Mouse (Mus musculus): Measurements from ENCODE around the gene Clec4a3. TPM values are rescaled to one million over a fixed set of nuclear protein-coding genes. Genes with fewer than 3 reads are reported as not detected.

Gene Clec4a3
- 1.9 and 3.7 TPM in 2 replicates for polyA plus RNA-seq (2014; fragmentation: Nextera tagmentation; extraction: Ambion mirVana)

- Histone ChIP-seq H3K36me3 (ENCODE audit: control insufficient read depth, insufficient read depth, low read length) (no peaks in the 10 kb centered on the region), H3K4me2 (ENCODE audit: low read length) (no peak within 1 kb of the TSS), H3K9ac (ENCODE audit: low read length) (no peak within 1 kb of the TSS), H3K27ac (ENCODE audit: low read depth) (no peak within 1 kb of the TSS), H3K4me3 (ENCODE audit: low read depth, low read length) (no peak within 1 kb of the TSS), H3K4me1 (replicated peaks; ENCODE audit: control insufficient read depth, insufficient read depth, low read length) (no peaks in the 10 kb centered on the region), H3K27me3 (replicated peaks; ENCODE audit: control insufficient read depth, insufficient read depth, low read length) (no peaks in the 10 kb centered on the region), H3K9me3 (ENCODE audit: control insufficient read depth, low read length) (no peaks in the 10 kb centered on the region)
- DNase-seq (ENCODE audit: low spot score), result no peak
- no peak for ATAC-seq (replicated peaks; ENCODE audit: low FRiP score, low TSS enrichment, low read depth)
- 87% methylated on average over 8 of the region's 8 CpGs for WGBS
Observed at GRCm38 (mm10) chr6:122952401-122952800, at the start of gene Clec4a3. Gene Clec4a3, plus strand, starts transcription at chr6:122952515.

GRCm38 (mm10) chr6:122919922-122920321 lies 32.4 kb upstream of the Clec4a3 start:
- Histone ChIP-seq H3K27ac (ENCODE audit: low read depth) (no peak overlapping the region), H3K4me1 (replicated peaks; ENCODE audit: control insufficient read depth, insufficient read depth, low read length) (0 out of 2 replicates have a peak, but pooled peaks cover 3% of the 10 kb centered on the region), H3K4me3 (ENCODE audit: low read depth, low read length) (no peak overlapping the region), H3K9ac (ENCODE audit: low read length) (no peak overlapping the region), H3K4me2 (ENCODE audit: low read length) (no peak overlapping the region), H3K9me3 (ENCODE audit: control insufficient read depth, low read length) (no peaks in the 10 kb centered on the region), H3K27me3 (replicated peaks; ENCODE audit: control insufficient read depth, insufficient read depth, low read length) (no peaks in the 10 kb centered on the region), H3K36me3 (ENCODE audit: control insufficient read depth, insufficient read depth, low read length) (no peaks in the 10 kb centered on the region)
- DNase-seq (ENCODE audit: low spot score), result no peak
- ATAC-seq (replicated peaks; ENCODE audit: low FRiP score, low TSS enrichment, low read depth), result no peak
- WGBS, result 15% methylated on average over 4 of the region's 4 CpGs

- 38% methylated on average over 4 of the region's 4 CpGs for WGBS
- H3K9me3 ChIP-seq (ENCODE audit: control insufficient read depth, low read length), result no peaks in the 10 kb centered on the region
- no peaks in the 10 kb centered on the region for H3K27me3 ChIP-seq (replicated peaks; ENCODE audit: control insufficient read depth, insufficient read depth, low read length)
- H3K36me3 ChIP-seq (ENCODE audit: control insufficient read depth, insufficient read depth, low read length), result no peaks in the 10 kb centered on the region
- DNase-seq (ENCODE audit: low spot score) (no peak), ATAC-seq (replicated peaks; ENCODE audit: low FRiP score, low TSS enrichment, low read depth) (no peak)
- H3K9ac ChIP-seq (ENCODE audit: low read length), result no peak within 1 kb of the TSS
- H3K27ac ChIP-seq (ENCODE audit: low read depth), result no peak within 1 kb of the TSS
- H3K4me2 ChIP-seq (ENCODE audit: low read length), result no peak within 1 kb of the TSS
- H3K4me3 ChIP-seq (ENCODE audit: low read depth, low read length), result no peak within 1 kb of the TSS
- 0 out of 2 replicates have a peak, but pooled peaks cover 3% of the 10 kb centered on the region for H3K4me1 ChIP-seq (replicated peaks; ENCODE audit: control insufficient read depth, insufficient read depth, low read length)
Observed at GRCm38 (mm10) chr6:122921451-122921850, 30.9 kb upstream of the Clec4a3 start, which contains the start of gene Clec4a1. Gene Clec4a1, plus strand, starts transcription at chr6:122921848.

- DNase-seq (ENCODE audit: low spot score) (no peak), ATAC-seq (replicated peaks; ENCODE audit: low FRiP score, low TSS enrichment, low read depth) (no peak)
- H3K9me3 ChIP-seq (ENCODE audit: control insufficient read depth, low read length), result no peaks in the 10 kb centered on the region
- WGBS, result 84% methylated on average over 3 of the region's 3 CpGs
- no peak overlapping the region for H3K4me3 ChIP-seq (ENCODE audit: low read depth, low read length)
- H3K27me3 ChIP-seq (replicated peaks; ENCODE audit: control insufficient read depth, insufficient read depth, low read length), result no peaks in the 10 kb centered on the region
- H3K9ac ChIP-seq (ENCODE audit: low read length), result no peak overlapping the region
- no peaks in the 10 kb centered on the region for H3K36me3 ChIP-seq (ENCODE audit: control insufficient read depth, insufficient read depth, low read length)
- no peaks in the 10 kb centered on the region for H3K4me1 ChIP-seq (replicated peaks; ENCODE audit: control insufficient read depth, insufficient read depth, low read length)
- H3K4me2 ChIP-seq (ENCODE audit: low read length), result no peak overlapping the region
- H3K27ac ChIP-seq (ENCODE audit: low read depth), result no peak overlapping the region
Observed at GRCm38 (mm10) chr6:122934845-122935244, 17.5 kb upstream of the Clec4a3 start.

- no peak for ATAC-seq (replicated peaks; ENCODE audit: low FRiP score, low TSS enrichment, low read depth)
- no peak for DNase-seq (ENCODE audit: low spot score)
- WGBS, result 84% methylated on average over 5 of the region's 5 CpGs
- Histone ChIP-seq H3K4me1 (replicated peaks; ENCODE audit: control insufficient read depth, insufficient read depth, low read length) (no peaks in the 10 kb centered on the region), H3K4me3 (ENCODE audit: low read depth, low read length) (no peak overlapping the region), H3K9me3 (ENCODE audit: control insufficient read depth, low read length) (no peaks in the 10 kb centered on the region), H3K9ac (ENCODE audit: low read length) (no peak overlapping the region), H3K27ac (ENCODE audit: low read depth) (no peak overlapping the region), H3K27me3 (replicated peaks; ENCODE audit: control insufficient read depth, insufficient read depth, low read length) (no peaks in the 10 kb centered on the region), H3K36me3 (ENCODE audit: control insufficient read depth, insufficient read depth, low read length) (no peaks in the 10 kb centered on the region), H3K4me2 (ENCODE audit: low read length) (no peak overlapping the region)
Observed at GRCm38 (mm10) chr6:122939618-122940017, 12.7 kb upstream of the Clec4a3 start.

GRCm38 (mm10) chr6:122946760-122947159 lies 5.6 kb upstream of the Clec4a3 start:
- 81% methylated on average over 2 of the region's 2 CpGs for WGBS
- no peaks in the 10 kb centered on the region for H3K4me1 ChIP-seq (replicated peaks; ENCODE audit: control insufficient read depth, insufficient read depth, low read length)
- no peak overlapping the region for H3K4me2 ChIP-seq (ENCODE audit: low read length)
- H3K4me3 ChIP-seq (ENCODE audit: low read depth, low read length), result no peak overlapping the region
- ATAC-seq (replicated peaks; ENCODE audit: low FRiP score, low TSS enrichment, low read depth), result no peak
- no peak overlapping the region for H3K27ac ChIP-seq (ENCODE audit: low read depth)
- H3K9ac ChIP-seq (ENCODE audit: low read length), result no peak overlapping the region
- DNase-seq (ENCODE audit: low spot score), result no peak
- H3K27me3 ChIP-seq (replicated peaks; ENCODE audit: control insufficient read depth, insufficient read depth, low read length), result no peaks in the 10 kb centered on the region
- H3K36me3 ChIP-seq (ENCODE audit: control insufficient read depth, insufficient read depth, low read length), result no peaks in the 10 kb centered on the region
- no peaks in the 10 kb centered on the region for H3K9me3 ChIP-seq (ENCODE audit: control insufficient read depth, low read length)

- ATAC-seq (replicated peaks; ENCODE audit: low FRiP score, low TSS enrichment, low read depth) (no peak), DNase-seq (ENCODE audit: low spot score) (no peak)
- no peaks in the 10 kb centered on the region for H3K9me3 ChIP-seq (ENCODE audit: control insufficient read depth, low read length)
- H3K36me3 ChIP-seq (ENCODE audit: control insufficient read depth, insufficient read depth, low read length), result no peaks in the 10 kb centered on the region
- WGBS, result 78% methylated on average over 2 of the region's 2 CpGs
- H3K4me1 ChIP-seq (replicated peaks; ENCODE audit: control insufficient read depth, insufficient read depth, low read length), result no peaks in the 10 kb centered on the region
- H3K27ac ChIP-seq (ENCODE audit: low read depth), result no peak overlapping the region
- H3K27me3 ChIP-seq (replicated peaks; ENCODE audit: control insufficient read depth, insufficient read depth, low read length), result no peaks in the 10 kb centered on the region
- H3K4me2 ChIP-seq (ENCODE audit: low read length), result no peak overlapping the region
- no peak overlapping the region for H3K4me3 ChIP-seq (ENCODE audit: low read depth, low read length)
- no peak overlapping the region for H3K9ac ChIP-seq (ENCODE audit: low read length)
Observed at GRCm38 (mm10) chr6:122964562-122964961, 12.2 kb downstream of the Clec4a3 start.

- H3K27me3 ChIP-seq (replicated peaks; ENCODE audit: control insufficient read depth, insufficient read depth, low read length), result no peaks in the 10 kb centered on the region
- no peak for ATAC-seq (replicated peaks; ENCODE audit: low FRiP score, low TSS enrichment, low read depth)
- DNase-seq (ENCODE audit: low spot score), result no peak
- H3K9ac ChIP-seq (ENCODE audit: low read length), result no peak overlapping the region
- H3K36me3 ChIP-seq (ENCODE audit: control insufficient read depth, insufficient read depth, low read length), result no peaks in the 10 kb centered on the region
- no peak overlapping the region for H3K4me2 ChIP-seq (ENCODE audit: low read length)
- H3K27ac ChIP-seq (ENCODE audit: low read depth), result no peak overlapping the region
- no peaks in the 10 kb centered on the region for H3K4me1 ChIP-seq (replicated peaks; ENCODE audit: control insufficient read depth, insufficient read depth, low read length)
- no peak overlapping the region for H3K4me3 ChIP-seq (ENCODE audit: low read depth, low read length)
- H3K9me3 ChIP-seq (ENCODE audit: control insufficient read depth, low read length), result no peaks in the 10 kb centered on the region
- WGBS, result 87% methylated on average over 2 of the region's 2 CpGs
Observed at GRCm38 (mm10) chr6:122969048-122969447, 16.7 kb downstream of the Clec4a3 start.

GRCm38 (mm10) chr6:122989876-122990437 lies 37.6 kb downstream of the Clec4a3 start, which contains the start of gene Clec4a4:
Gene Clec4a4, plus strand, starts transcription at chr6:122990367.
- 87% methylated on average over 6 of the region's 6 CpGs for WGBS
- Histone ChIP-seq H3K4me2 (ENCODE audit: low read length) (no peak within 1 kb of the TSS), H3K9me3 (ENCODE audit: control insufficient read depth, low read length) (peaks cover 11% of the 10 kb centered on the region), H3K27ac (ENCODE audit: low read depth) (no peak within 1 kb of the TSS), H3K9ac (ENCODE audit: low read length) (no peak within 1 kb of the TSS), H3K4me1 (replicated peaks; ENCODE audit: control insufficient read depth, insufficient read depth, low read length) (no peaks in the 10 kb centered on the region), H3K27me3 (replicated peaks; ENCODE audit: control insufficient read depth, insufficient read depth, low read length) (no peaks in the 10 kb centered on the region), H3K36me3 (ENCODE audit: control insufficient read depth, insufficient read depth, low read length) (no peaks in the 10 kb centered on the region), H3K4me3 (ENCODE audit: low read depth, low read length) (no peak within 1 kb of the TSS)
- DNase-seq (ENCODE audit: low spot score), result no peak
- no peak for ATAC-seq (replicated peaks; ENCODE audit: low FRiP score, low TSS enrichment, low read depth)
